Mouse (Mus musculus): Measurements from ENCODE around the gene Casc1. TPM values are rescaled to one million over a fixed set of nuclear protein-coding genes. Genes with fewer than 3 reads are reported as not detected.

Gene Casc1
- total and polyA plus RNA-seq, 3 experiments, result 0.15 to 0.22 TPM; not detected in 1

DNA sequence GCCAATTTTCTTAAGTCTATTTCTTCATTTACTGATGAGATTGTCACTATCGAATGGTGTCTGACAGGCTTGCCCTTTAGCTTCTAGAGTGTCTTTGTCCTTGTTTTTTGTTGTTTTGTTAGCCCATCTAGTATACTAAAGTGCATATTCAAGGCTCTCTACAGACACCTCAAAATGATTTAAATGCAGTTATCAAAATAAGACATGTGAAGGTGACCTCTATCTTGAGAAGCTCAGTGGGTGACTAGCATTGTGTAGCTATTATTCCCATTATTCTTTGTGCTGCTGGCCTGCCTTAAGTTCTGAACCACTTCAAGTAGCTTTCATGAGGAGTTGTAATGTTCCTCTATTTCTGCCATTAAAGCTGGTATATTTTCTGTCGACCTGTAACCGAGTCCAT lies 5.0 kb upstream of the Casc1 start:
- Histone ChIP-seq H3K4me3 (ENCODE audit: control insufficient read depth in 1 of 2, insufficient read depth in 1 of 2, low read depth in 2 of 2, low read length in 2 of 2) (no peak overlapping the region), H3K9ac (ENCODE audit: control insufficient read depth, low read depth, low read length, poor library complexity, severe bottlenecking) (no peak overlapping the region), H3K4me1 (ENCODE audit: control insufficient read depth in 1 of 2, insufficient read depth in 2 of 2, low read length in 2 of 2) (peaks cover 0 to 3% of the 10 kb centered on the region in 2 experiments; a peak in 2 of 4 replicates), H3K79me2 (ENCODE audit: control insufficient read depth, insufficient read depth, low read length, poor library complexity) (peaks cover 5% of the 10 kb centered on the region), H3K36me3 (ENCODE audit: control insufficient read depth in 1 of 2, insufficient read depth in 2 of 2, low read length in 2 of 2) (peaks cover 7 to 8% of the 10 kb centered on the region in 2 experiments), H3K27ac (ENCODE audit: control insufficient read depth, low read depth, low read length) (no peak overlapping the region), H3K27me3 (ENCODE audit: control insufficient read depth in 1 of 2, insufficient read depth in 2 of 2, low read length in 2 of 2) (no peaks in the 10 kb centered on the region), H3K9me3 (replicated peaks; ENCODE audit: insufficient read depth, low read length) (no peaks in the 10 kb centered on the region)
- TF ChIP-seq HCFC1 (IDR thresholded peaks at IDR 0.05; ENCODE audit: low read depth, low read length) (no peak), MAFK (IDR thresholded peaks at IDR 0.05; ENCODE audit: borderline replicate concordance, low read depth, low read length) (no peak), EP300 (IDR thresholded peaks at IDR 0.05; ENCODE audit: low read depth in 1 of 2, low read length in 2 of 2) (no peak), USF2 (IDR thresholded peaks at IDR 0.05; ENCODE audit: borderline replicate concordance in 1 of 2, insufficient read depth in 1 of 2, low read depth in 1 of 2, low read length in 2 of 2) (no peak), ZNF384 (IDR thresholded peaks at IDR 0.05; ENCODE audit: low read depth, low read length) (no peak), ZMIZ1 (IDR thresholded peaks at IDR 0.05; ENCODE audit: low read depth, low read length) (no peak), NELFE (IDR thresholded peaks at IDR 0.05; ENCODE audit: low read depth, low read length) (no peak), SMC3 (IDR thresholded peaks at IDR 0.05; ENCODE audit: low read depth, low read length) (no peak), SIN3A (IDR thresholded peaks at IDR 0.05; ENCODE audit: low read length) (no peak), CTCF (IDR thresholded peaks at IDR 0.05 in 2 of 3, conservative IDR thresholded peaks at IDR 0.05 in 1 of 3; ENCODE audit: control insufficient read depth in 1 of 3, insufficient read depth in 1 of 3, low read depth in 2 of 3, low read length in 3 of 3, poor library complexity in 1 of 3, severe bottlenecking in 1 of 3) (no peak), TAL1 (IDR thresholded peaks at IDR 0.05; ENCODE audit: low read length) (no peak)
- DNase-seq (ENCODE audit: low read depth, low spot score), result no peak

DNA sequence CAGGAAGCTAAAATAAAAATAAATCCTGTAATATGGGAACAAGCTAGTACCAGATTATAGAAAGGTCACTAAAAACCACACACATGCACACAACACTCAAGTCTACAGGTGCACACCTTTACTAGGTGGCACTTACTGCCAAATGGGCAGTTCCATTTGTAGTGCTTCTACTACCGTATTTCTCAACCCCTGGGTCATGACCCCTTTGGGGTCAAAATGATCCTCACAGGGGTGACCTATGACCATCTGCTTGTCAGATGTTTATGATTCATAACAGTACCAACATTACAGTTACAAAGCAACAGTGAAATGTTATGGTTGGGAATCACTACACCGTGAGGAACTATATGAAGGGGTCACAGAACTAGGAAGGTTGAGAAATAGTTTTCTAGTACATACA lies 3.1 kb upstream of the Casc1 start:
- peaks cover 7 to 8% of the 10 kb centered on the region in 2 experiments for H3K36me3 ChIP-seq (ENCODE audit: control insufficient read depth in 1 of 2, insufficient read depth in 2 of 2, low read length in 2 of 2)
- DNase-seq (ENCODE audit: low read depth, low spot score), result no peak

More for the DNA sequence above, 3.1 kb upstream of the Casc1 start:
- Histone ChIP-seq H3K79me2 (ENCODE audit: control insufficient read depth, insufficient read depth, low read length, poor library complexity) (peaks cover 5% of the 10 kb centered on the region), H3K4me1 (ENCODE audit: control insufficient read depth in 1 of 2, insufficient read depth in 2 of 2, low read length in 2 of 2) (peaks cover 0 to 3% of the 10 kb centered on the region in 2 experiments; a peak in 3 of 4 replicates), H3K27ac (ENCODE audit: control insufficient read depth, low read depth, low read length) (no peak overlapping the region), H3K9ac (ENCODE audit: control insufficient read depth, low read depth, low read length, poor library complexity, severe bottlenecking) (no peak overlapping the region), H3K27me3 (ENCODE audit: control insufficient read depth in 1 of 2, insufficient read depth in 2 of 2, low read length in 2 of 2) (no peaks in the 10 kb centered on the region), H3K4me3 (ENCODE audit: control insufficient read depth in 1 of 2, insufficient read depth in 1 of 2, low read depth in 2 of 2, low read length in 2 of 2) (no peak overlapping the region), H3K9me3 (replicated peaks; ENCODE audit: insufficient read depth, low read length) (no peaks in the 10 kb centered on the region)
- TF ChIP-seq GATA1 (IDR thresholded peaks at IDR 0.05; ENCODE audit: low read depth, low read length) (no peak), NELFE (IDR thresholded peaks at IDR 0.05; ENCODE audit: low read depth, low read length) (no peak), POLR2AphosphoS2 (IDR thresholded peaks at IDR 0.05; ENCODE audit: low read length) (no peak), ETS1 (IDR thresholded peaks at IDR 0.05; ENCODE audit: low read depth, low read length) (no peak), ZMIZ1 (IDR thresholded peaks at IDR 0.05; ENCODE audit: low read depth, low read length) (no peak)
